Mouse (Mus musculus) gastrocnemius, adult 18-20 months (tissue): ENCODE measurements around the gene Gabbr1. TPM values are rescaled to one million over a fixed set of nuclear protein-coding genes. Genes with fewer than 3 reads are reported as not detected.
"Not testable (repeated sequence)": the region's sequence is repeated elsewhere in the genome, so short reads cannot be mapped to it uniquely, and the experiment has no call there.

Experiments
- DNase-seq: peaks from one replicate; pipeline ENCODE4 v3.0.0; 2021; ENCODE audit warnings: low spot score
- long read RNA-seq, 2 experiments: library from polyadenylated mRNA; stranded (forward); transcript quantifications; one replicate each; pipeline ENCODE4 v2.0.0; 2021
- total RNA-seq, 2 experiments: library from RNA; stranded (reverse); gene quantifications; 2 replicates each; pipeline ENCODE4 v1.2.3; 2021

The Gabbr1 gene
- total RNA-seq = 1 to 10 TPM; 5.5 to 8.2 TPM
- long read RNA-seq, experiment 1, partial matches to known transcripts = 0 of 1 reads
- long read RNA-seq, experiment 1, other reads (novel, unspliced or antisense) = 0 of 1 reads
- long read RNA-seq, experiment 2, partial matches to known transcripts = 1 of 2 reads
- long read RNA-seq, experiment 2, other reads (novel, unspliced or antisense) = 1 of 2 reads

- peak; percentile 67 for DNase-seq
Observed at GRCm38 (mm10) chr17:37045611-37046311, at the start of gene Gabbr1. TSS of gene Gabbr1 (plus strand) at chr17:37045966.

- peak; percentile 53 for DNase-seq
Observed at GRCm38 (mm10) chr17:36997033-36997735, 48.6 kb upstream of the Gabbr1 start.

- DNase-seq = no peak
Observed at GRCm38 (mm10) chr17:36998477-36998876, 47.3 kb upstream of the Gabbr1 start.

GRCm38 (mm10) chr17:37000863-37001262, 44.9 kb upstream of the Gabbr1 start, which contains the start of gene Zfp57:
TSS of gene Zfp57 (plus strand) at chr17:37001163.
- DNase-seq = no peak

GRCm38 (mm10) chr17:37002364-37003330, 43.1 kb upstream of the Gabbr1 start:
- DNase-seq = peak; percentile 5

- no peak for DNase-seq
Observed at GRCm38 (mm10) chr17:37003366-37003765, 42.4 kb upstream of the Gabbr1 start.

- no peak for DNase-seq
Observed at GRCm38 (mm10) chr17:37008161-37008560, 37.6 kb upstream of the Gabbr1 start.

GRCm38 (mm10) chr17:37009460-37010042, 36.2 kb upstream of the Gabbr1 start:
- no peak for DNase-seq

GRCm38 (mm10) chr17:37011719-37012118, 34.0 kb upstream of the Gabbr1 start:
- DNase-seq = no peak

GRCm38 (mm10) chr17:37012141-37012540, 33.6 kb upstream of the Gabbr1 start:
- no peak for DNase-seq

GRCm38 (mm10) chr17:37016333-37016732, 29.4 kb upstream of the Gabbr1 start:
- DNase-seq = no peak

GRCm38 (mm10) chr17:37018328-37018727, 27.4 kb upstream of the Gabbr1 start:
- DNase-seq = no peak

GRCm38 (mm10) chr17:37019242-37019641, 26.5 kb upstream of the Gabbr1 start:
- not testable (repeated sequence) for DNase-seq

GRCm38 (mm10) chr17:37022628-37023576, 22.9 kb upstream of the Gabbr1 start, which contains the start of gene Mog:
TSS of gene Mog (minus strand) at chr17:37023398.
- DNase-seq = no peak

GRCm38 (mm10) chr17:37026425-37026824, 19.3 kb upstream of the Gabbr1 start:
- DNase-seq = no peak

GRCm38 (mm10) chr17:37027486-37027885, 18.3 kb upstream of the Gabbr1 start:
- DNase-seq = no peak

- no peak for DNase-seq
Observed at GRCm38 (mm10) chr17:37028212-37028611, 17.6 kb upstream of the Gabbr1 start.

- peak; percentile 80 for DNase-seq
Observed at GRCm38 (mm10) chr17:37028683-37029120, 17.1 kb upstream of the Gabbr1 start.

- DNase-seq = no peak
Observed at GRCm38 (mm10) chr17:37029162-37029561, 16.6 kb upstream of the Gabbr1 start.
